Mouse (Mus musculus) layer of hippocampus, adult 18-20 months (tissue): ENCODE measurements around the gene Uevld. TPM values are rescaled to one million over a fixed set of nuclear protein-coding genes. Genes with fewer than 3 reads are reported as not detected.

Experiments used
- DNase-seq, 2 experiments: peaks; one replicate each; pipeline ENCODE4 v3.0.0; 2022; ENCODE audit warnings: low spot score in 2 of 2
- total RNA-seq, 2 experiments: library from RNA; stranded (reverse); gene quantifications; 2 replicates each; pipeline ENCODE4 v1.2.3; 2021

Uevld gene
- total RNA-seq, 2 experiments from 2014 or later, result 14.3 to 16.4 TPM

- DNase-seq, result no peak
These were observed 81.1 kb downstream of the Uevld start for GRCm38 (mm10) chr7:46877255-46877654.

GRCm38 (mm10) chr7:46876841-46877240 lies 81.5 kb downstream of the Uevld start:
- no peak for DNase-seq

Other genes with a start within 250 kb of the Uevld start
- 10 to 100 TPM; 10.1 to 10.6 TPM for gene Saal1, start 247.8 kb downstream of the Uevld start, total RNA-seq
- gene Saa3, start 242.8 kb downstream of the Uevld start, total RNA-seq, result not detected
- gene Saa4, start 225.9 kb downstream of the Uevld start, total RNA-seq, result not detected
- not detected for gene Saa1, start 215.5 kb downstream of the Uevld start, total RNA-seq
- gene Saa2, start 206.7 kb downstream of the Uevld start, total RNA-seq, result not detected
- 10 to 100 TPM; 14.4 to 15.1 TPM for gene Hps5, start 162.5 kb downstream of the Uevld start, total RNA-seq
- 10 to 100 TPM; 39.7 to 41.8 TPM for gene Gtf2h1, start 162.4 kb downstream of the Uevld start, total RNA-seq
- 100 to 1,000 TPM; 296 to 308 TPM for gene Ldha, start 117.1 kb downstream of the Uevld start, total RNA-seq
- gene Ldhc, start 97.3 kb downstream of the Uevld start, total RNA-seq, result not detected
- 10 to 100 TPM; 70.7 to 72.3 TPM for gene Tsg101, start 38.6 kb downstream of the Uevld start, total RNA-seq
- gene Gm9999, start 25.1 kb upstream of the Uevld start, total RNA-seq, result not detected
- 10 to 100 TPM; 18.7 to 20.4 TPM for gene Spty2d1, start 49.9 kb upstream of the Uevld start, total RNA-seq
- 10 to 100 TPM in 1 of 2 experiments, 1 to 10 TPM in 1; 9.4 to 11.7 TPM for gene Tmem86a, start 92.1 kb upstream of the Uevld start, total RNA-seq
- gene Ptpn5, start 175.2 kb upstream of the Uevld start, total RNA-seq, result 100 to 1,000 TPM; 102 to 103 TPM
- gene Mrgpra6, start 246.4 kb upstream of the Uevld start, total RNA-seq, result not detected